Mouse (Mus musculus) megakaryocyte, embryonic 14.5 days (primary cell): ENCODE measurements around the gene Opcml. TPM values are rescaled to one million over a fixed set of nuclear protein-coding genes. Genes with fewer than 3 reads are reported as not detected.

Experiments used
- H3K27me3 ChIP-seq: replicated peaks from 2 replicates; pipeline ENCODE3; 2012; ENCODE audit warnings: inconsistent platforms
- H3K36me3 ChIP-seq: replicated peaks from 2 replicates; pipeline ENCODE3; 2012; ENCODE audit warnings: low read length, inconsistent platforms, mixed read lengths
- H3K4me1 ChIP-seq: 2 replicates; pipeline ENCODE4 v1.6.1; 2012; ENCODE audit warnings: inconsistent platforms
- H3K4me3 ChIP-seq: replicated peaks from 2 replicates; pipeline ENCODE3; 2012; ENCODE audit warnings: moderate library complexity, mild to moderate bottlenecking, inconsistent platforms
- H3K9me3 ChIP-seq: 2 replicates; pipeline ENCODE4 v1.6.1; 2012; ENCODE audit warnings: inconsistent platforms
- FLI1 ChIP-seq: IDR thresholded peaks from 2 replicates; pipeline ENCODE4 v1.6.1; 2012; ENCODE audit warnings: low read length, inconsistent platforms, mixed read lengths
- GATA1 ChIP-seq: IDR thresholded peaks from 3 replicates; pipeline ENCODE4 v1.6.1; 2012; ENCODE audit warnings: mixed read lengths, low read length, inconsistent platforms, borderline replicate concordance
- polyA plus RNA-seq: library from polyadenylated mRNA; stranded (reverse); fragments of >175 nt; gene quantifications from 2 replicates; pipeline ENCODE4 v1.2.3, GENCODE M21; 2012; ENCODE audit warnings: low replicate concordance; ENCODE audit not compliant: insufficient read depth

The Opcml gene
- polyA plus RNA-seq, 1 experiment = 0.07 TPM

GRCm38 (mm10) chr9:28613683-28614620, 823.4 kb downstream of the Opcml start:
- TF ChIP-seq FLI1 = no peak
- Histone ChIP-seq H3K4me3 (no peak overlapping the region), H3K27me3 (no peaks in the 10 kb centered on the region), H3K9me3 (no peaks in the 10 kb centered on the region), H3K36me3 (no peaks in the 10 kb centered on the region), H3K4me1 (no peaks in the 10 kb centered on the region)

GRCm38 (mm10) chr9:28615447-28615846, 824.9 kb downstream of the Opcml start:
- H3K36me3 ChIP-seq = no peaks in the 10 kb centered on the region
- no peaks in the 10 kb centered on the region for H3K27me3 ChIP-seq
- TF ChIP-seq GATA1 = no peak
- no peak for TF ChIP-seq FLI1
- H3K4me3 ChIP-seq = no peak overlapping the region
- H3K4me1 ChIP-seq = no peaks in the 10 kb centered on the region
- no peaks in the 10 kb centered on the region for H3K9me3 ChIP-seq

GRCm38 (mm10) chr9:28617666-28618065, 827.1 kb downstream of the Opcml start:
- Histone ChIP-seq H3K4me3 (no peak overlapping the region), H3K9me3 (no peaks in the 10 kb centered on the region), H3K27me3 (no peaks in the 10 kb centered on the region), H3K36me3 (no peaks in the 10 kb centered on the region), H3K4me1 (no peaks in the 10 kb centered on the region)
- no peak for TF ChIP-seq FLI1
- TF ChIP-seq GATA1 = no peak

GRCm38 (mm10) chr9:28618186-28618892, 827.8 kb downstream of the Opcml start:
- no peak overlapping the region for H3K4me3 ChIP-seq
- no peaks in the 10 kb centered on the region for H3K36me3 ChIP-seq
- H3K9me3 ChIP-seq = no peaks in the 10 kb centered on the region
- H3K4me1 ChIP-seq = no peaks in the 10 kb centered on the region
- no peaks in the 10 kb centered on the region for H3K27me3 ChIP-seq
- TF ChIP-seq GATA1 (no peak), FLI1 (no peak)

DNA sequence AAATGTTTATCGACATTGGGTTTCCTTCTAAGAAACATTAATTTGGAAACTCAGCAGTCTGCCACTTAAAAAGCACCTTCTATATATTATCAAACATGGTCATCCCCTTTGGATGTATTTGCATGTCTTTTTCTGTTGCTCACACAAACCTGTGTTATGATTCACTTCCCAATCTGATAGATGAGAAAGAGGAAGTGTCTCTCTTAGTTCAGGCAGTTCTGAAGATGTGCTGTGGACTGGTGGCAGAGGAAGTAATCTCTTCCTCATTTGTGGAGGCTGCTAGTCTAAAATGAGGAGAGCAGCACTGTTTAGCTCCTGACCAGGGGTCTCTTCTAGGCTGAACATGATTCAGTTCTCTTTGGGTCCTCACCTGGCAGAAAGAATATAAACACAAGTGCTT, 831.4 kb downstream of the Opcml start:
- H3K27me3 ChIP-seq = no peaks in the 10 kb centered on the region
- no peak for TF ChIP-seq FLI1
- no peak for TF ChIP-seq GATA1
- H3K4me1 ChIP-seq = no peaks in the 10 kb centered on the region
- H3K36me3 ChIP-seq = no peaks in the 10 kb centered on the region
- no peaks in the 10 kb centered on the region for H3K9me3 ChIP-seq
- no peak overlapping the region for H3K4me3 ChIP-seq

DNA sequence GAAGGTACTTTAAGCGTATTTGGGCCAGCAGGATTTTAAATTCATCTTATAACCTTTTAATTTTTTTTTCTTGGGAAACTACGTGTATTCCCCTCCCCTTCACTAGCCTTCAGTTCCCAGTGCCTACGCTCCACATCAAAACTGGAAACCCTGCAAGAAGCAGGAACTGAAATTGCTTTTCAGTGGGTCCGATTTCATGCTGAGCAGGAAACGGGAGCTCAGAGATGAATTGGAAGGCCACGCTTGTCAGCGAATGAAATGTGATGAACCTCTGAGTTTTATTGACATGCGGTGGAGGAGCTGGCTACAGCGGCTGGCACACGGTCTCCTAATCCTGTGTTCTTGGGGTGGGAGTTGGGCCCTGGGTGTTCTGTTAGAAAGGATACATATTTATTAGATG, 834.3 kb downstream of the Opcml start:
- no peak overlapping the region for H3K4me3 ChIP-seq
- no peaks in the 10 kb centered on the region for H3K27me3 ChIP-seq
- H3K36me3 ChIP-seq = no peaks in the 10 kb centered on the region
- TF ChIP-seq GATA1 (no peak), FLI1 (no peak)
- no peaks in the 10 kb centered on the region for H3K9me3 ChIP-seq
- H3K4me1 ChIP-seq = no peaks in the 10 kb centered on the region

GRCm38 (mm10) chr9:28642766-28643165, 852.2 kb downstream of the Opcml start:
- TF ChIP-seq FLI1 (no peak), GATA1 (no peak)
- H3K36me3 ChIP-seq = no peaks in the 10 kb centered on the region
- no peak overlapping the region for H3K4me3 ChIP-seq
- H3K4me1 ChIP-seq = no peaks in the 10 kb centered on the region
- H3K27me3 ChIP-seq = no peaks in the 10 kb centered on the region
- no peaks in the 10 kb centered on the region for H3K9me3 ChIP-seq

- no peaks in the 10 kb centered on the region for H3K9me3 ChIP-seq
- no peaks in the 10 kb centered on the region for H3K27me3 ChIP-seq
- no peaks in the 10 kb centered on the region for H3K36me3 ChIP-seq
- no peak for TF ChIP-seq FLI1
- H3K4me3 ChIP-seq = no peak overlapping the region
- no peaks in the 10 kb centered on the region for H3K4me1 ChIP-seq
Observed at GRCm38 (mm10) chr9:28644063-28644462, 853.5 kb downstream of the Opcml start.

DNA sequence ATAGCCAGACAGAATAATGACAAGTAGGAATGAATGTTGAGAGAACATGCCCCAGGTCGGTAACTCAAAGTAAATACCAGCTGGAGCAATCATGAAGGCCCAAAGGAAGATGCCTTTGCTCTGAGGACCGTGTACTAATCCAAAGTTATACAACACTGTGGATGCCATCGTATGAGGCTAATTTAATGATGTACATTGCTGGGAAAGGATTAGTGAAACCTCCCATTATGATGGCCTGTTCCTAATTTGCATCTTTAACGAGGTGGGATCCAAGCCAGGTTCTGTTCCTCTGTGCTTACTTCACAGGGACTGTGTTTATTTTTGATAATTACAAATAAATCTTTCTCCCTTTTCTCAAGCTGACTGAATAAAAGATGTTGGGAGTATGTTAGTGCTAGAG, 859.5 kb downstream of the Opcml start:
- no peaks in the 10 kb centered on the region for H3K36me3 ChIP-seq
- H3K4me3 ChIP-seq = no peak overlapping the region
- no peaks in the 10 kb centered on the region for H3K9me3 ChIP-seq
- H3K27me3 ChIP-seq = no peaks in the 10 kb centered on the region
- TF ChIP-seq FLI1 (no peak), GATA1 (no peak)
- H3K4me1 ChIP-seq = no peaks in the 10 kb centered on the region

DNA sequence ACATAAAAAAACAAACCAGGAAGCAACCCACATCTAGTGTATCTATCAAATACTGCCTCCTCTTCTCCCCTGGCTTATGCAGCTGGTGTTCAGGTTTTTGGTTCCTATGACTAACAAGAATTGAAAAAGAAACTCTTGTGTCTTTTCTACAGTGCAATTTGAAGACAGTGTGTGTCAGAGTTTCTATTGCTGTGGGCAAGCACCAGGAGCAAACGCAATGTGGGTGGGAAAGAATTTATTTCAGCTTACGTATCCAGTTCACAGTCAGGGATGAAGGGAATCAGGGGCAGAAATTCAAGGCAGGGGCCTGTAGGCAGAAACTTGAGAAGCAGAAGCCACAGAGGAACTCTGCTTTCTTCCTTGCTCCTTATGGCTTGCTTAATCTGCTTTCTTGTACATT, 869.4 kb downstream of the Opcml start:
- no peak overlapping the region for H3K4me3 ChIP-seq
- H3K27me3 ChIP-seq = no peaks in the 10 kb centered on the region
- no peak for TF ChIP-seq FLI1
- no peak for TF ChIP-seq GATA1
- no peaks in the 10 kb centered on the region for H3K4me1 ChIP-seq
- H3K9me3 ChIP-seq = no peaks in the 10 kb centered on the region
- no peaks in the 10 kb centered on the region for H3K36me3 ChIP-seq
